Mouse (Mus musculus) brown adipose tissue, adult 24 weeks (tissue): ENCODE data around the gene Nenf. TPM values are rescaled to one million over a fixed set of nuclear protein-coding genes. Genes with fewer than 3 reads are reported as not detected.

ENCODE experiments used
- H3K27ac ChIP-seq: fragments of 200-500 bp; replicated peaks from 2 replicates; pipeline ENCODE4 v1.5.1; 2012; ENCODE audit warnings: low read depth, mild to moderate bottlenecking, low read length
- H3K4me1 ChIP-seq: fragments of 200-500 bp; 2 replicates; pipeline ENCODE4 v1.6.1; 2012; ENCODE audit warnings: low read length, mixed read lengths; ENCODE audit not compliant: control insufficient read depth, insufficient read depth, insufficient read length
- H3K4me3 ChIP-seq: fragments of 200-500 bp; 2 replicates; pipeline ENCODE4 v1.5.1; 2012; ENCODE audit warnings: low read depth, mild to moderate bottlenecking, low read length, moderate library complexity; ENCODE audit not compliant: insufficient read depth
- polyA plus RNA-seq: library from polyadenylated mRNA; stranded (reverse); fragments of >200 nt; gene quantifications from 2 replicates; pipeline ENCODE4 v1.2.4, GENCODE M21; 2012; ENCODE audit not compliant: missing spikeins, insufficient read depth, insufficient read length

The Nenf gene
- polyA plus RNA-seq, 1 experiment = 96.2 TPM

DNA sequence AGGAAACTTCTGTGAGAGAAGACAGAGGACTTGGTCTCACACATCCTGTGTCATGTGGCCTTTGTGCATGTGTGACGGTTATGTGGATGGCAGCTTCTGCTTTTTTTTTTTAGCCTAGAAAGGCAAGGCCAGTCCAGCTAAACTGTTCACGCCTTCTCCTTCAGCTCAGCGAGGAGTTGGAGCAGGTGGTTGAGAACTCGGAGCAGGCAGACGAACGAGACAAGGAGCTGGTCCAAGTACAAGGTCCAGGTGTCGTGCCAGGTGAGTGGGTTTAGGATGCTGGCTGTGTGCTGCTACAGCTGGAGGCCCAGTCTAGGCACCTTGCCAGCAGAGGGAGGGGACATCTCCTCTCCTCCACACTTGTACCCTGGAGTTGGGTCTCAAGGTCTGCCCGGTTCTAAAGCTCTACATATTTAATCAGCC, 10.0 kb upstream of the Nenf start:
- peak overlapping the region; percentile 15; the same call in 1 of the 2 replicates for H3K27ac ChIP-seq
- no peak overlapping the region for H3K4me3 ChIP-seq
- no peaks in the 10 kb centered on the region; the same call in 1 of the 2 replicates for H3K4me1 ChIP-seq

DNA sequence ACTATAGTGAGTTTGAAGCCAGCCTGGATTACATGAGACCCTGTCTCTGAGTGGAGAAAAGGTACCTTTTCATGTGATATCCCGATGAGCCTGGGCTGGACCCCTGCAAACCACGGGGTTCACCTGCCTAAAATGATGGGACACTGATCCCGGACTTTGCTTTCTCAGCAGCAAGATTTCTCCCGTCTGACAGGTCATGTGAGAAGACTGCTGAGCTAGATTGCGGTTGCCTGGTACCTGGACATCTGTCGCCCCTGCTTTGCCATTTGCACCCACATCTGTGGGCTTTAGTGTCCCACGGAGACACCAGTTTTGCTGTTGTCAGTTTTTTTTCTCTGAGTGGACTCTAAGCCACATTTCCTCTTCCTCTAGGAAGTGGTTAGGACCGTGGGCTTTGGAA, 9.3 kb upstream of the Nenf start:
- H3K4me3 ChIP-seq = 0 out of 2 replicates have a peak overlapping the region, but pooled peaks have one; percentile 2
- H3K27ac ChIP-seq = no peak overlapping the region
- no peaks in the 10 kb centered on the region; the same call in 1 of the 2 replicates for H3K4me1 ChIP-seq

- Histone ChIP-seq H3K27ac (no peak overlapping the region), H3K4me3 (peak overlapping the region; percentile 79), H3K4me1 (no peaks in the 10 kb centered on the region; the same call in 1 of the 2 replicates)
These were observed 8.4 kb upstream of the Nenf start for GRCm38 (mm10) chr1:191326233-191326882.

GRCm38 (mm10) chr1:191325726-191326232, 7.8 kb upstream of the Nenf start, which contains the start of gene Tmem206:
Gene Tmem206 (plus strand): TSS chr1:191325912.
- H3K4me1 ChIP-seq = no peaks in the 10 kb centered on the region; the same call in 1 of the 2 replicates
- peak within 1 kb of the TSS; percentile 79 for H3K4me3 ChIP-seq
- H3K27ac ChIP-seq = no peak within 1 kb of the TSS

DNA sequence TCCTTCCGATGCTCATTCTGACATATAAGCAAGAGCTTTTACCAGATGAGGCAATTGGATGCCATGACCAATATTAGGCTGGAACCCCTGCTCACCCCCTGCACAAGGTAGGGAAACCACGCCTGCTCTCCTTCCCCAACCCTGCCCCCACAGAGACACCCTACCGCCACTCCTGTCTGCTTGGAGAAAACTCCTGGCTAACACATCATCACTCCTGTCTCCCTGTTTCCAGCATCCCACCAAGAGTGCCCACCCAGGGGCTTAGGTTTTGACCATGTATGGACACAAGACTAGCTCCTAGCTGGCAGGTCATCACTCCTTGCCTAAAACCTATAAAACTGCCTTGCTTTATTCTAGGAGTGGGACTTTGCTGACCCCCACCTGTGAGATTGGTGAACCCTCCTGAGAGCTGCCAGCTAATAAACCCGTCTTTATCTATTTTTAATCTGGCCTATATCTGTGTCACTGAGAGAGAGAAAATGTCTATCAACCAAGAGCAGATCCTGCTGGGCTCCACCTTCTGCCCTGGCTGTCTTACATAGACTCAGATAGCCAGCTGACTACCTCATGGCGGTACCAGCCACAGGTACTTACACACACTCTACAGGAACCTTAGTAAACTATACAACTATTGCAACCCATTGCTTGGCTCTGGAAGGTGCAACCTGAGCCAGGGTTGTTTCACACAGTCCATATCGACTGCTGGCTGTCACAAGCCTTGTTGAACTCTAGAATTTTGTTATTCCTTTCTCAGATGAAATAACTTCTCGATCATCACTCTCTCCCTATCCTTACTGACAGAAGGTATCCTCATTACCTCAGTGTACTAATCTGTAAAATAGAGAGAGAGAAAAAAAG, 7.0 kb upstream of the Nenf start:
- Histone ChIP-seq H3K4me3 (no peak overlapping the region), H3K27ac (no peak overlapping the region), H3K4me1 (no peaks in the 10 kb centered on the region; the same call in 1 of the 2 replicates)

DNA sequence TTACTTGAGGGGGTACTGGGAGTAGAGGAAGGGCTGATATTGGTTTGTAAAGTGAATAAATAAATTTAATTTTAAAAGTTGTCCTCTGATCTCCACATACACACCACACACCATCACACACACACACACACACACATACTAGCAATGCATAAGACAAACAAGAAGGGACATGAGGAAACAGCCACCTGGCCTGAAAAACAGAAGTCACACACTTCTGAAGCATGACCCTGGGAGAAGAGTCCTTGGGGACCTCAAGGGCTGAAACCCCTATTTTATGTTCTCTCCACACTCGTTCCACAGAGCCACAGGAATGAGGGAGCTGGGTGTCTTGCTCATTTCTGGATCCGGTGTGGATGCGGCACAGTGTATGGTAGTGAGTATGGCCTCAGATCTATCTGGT, 5.4 kb upstream of the Nenf start:
- H3K4me3 ChIP-seq = no peak overlapping the region
- no peaks in the 10 kb centered on the region; the same call in 1 of the 2 replicates for H3K4me1 ChIP-seq
- H3K27ac ChIP-seq = no peak overlapping the region

- H3K4me1 ChIP-seq = peaks cover 6% of the 10 kb centered on the region; the same call in 1 of the 2 replicates
- no peak overlapping the region for H3K27ac ChIP-seq
- no peak overlapping the region for H3K4me3 ChIP-seq
These were observed 692 bp upstream of the Nenf start for GRCm38 (mm10) chr1:191318686-191319085.

DNA sequence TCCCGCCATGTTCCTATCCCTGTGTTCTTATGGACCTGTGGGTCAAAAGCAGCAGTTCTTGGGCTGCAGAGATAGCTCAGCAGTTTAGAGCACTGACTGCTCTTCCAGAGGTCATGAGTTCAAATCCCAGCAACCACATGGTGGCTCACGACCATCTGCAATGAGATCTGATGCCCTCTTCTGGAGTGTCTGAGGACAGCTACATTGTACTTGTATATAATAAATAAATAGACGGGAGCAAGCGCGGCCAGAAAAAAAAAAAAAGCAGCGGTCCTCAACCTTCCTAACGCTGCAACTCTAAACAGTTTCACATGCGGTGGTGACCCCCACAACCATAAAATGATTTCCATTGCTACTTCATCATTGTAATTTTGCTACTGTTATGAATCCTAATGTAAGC, 1.2 kb downstream of the Nenf start:
- no peak overlapping the region for H3K4me3 ChIP-seq
- peaks cover 9% of the 10 kb centered on the region; the same call in 1 of the 2 replicates for H3K4me1 ChIP-seq
- H3K27ac ChIP-seq = no peak overlapping the region

- H3K4me3 ChIP-seq = no peak overlapping the region
- peaks cover 9% of the 10 kb centered on the region; the same call in 1 of the 2 replicates for H3K4me1 ChIP-seq
- H3K27ac ChIP-seq = no peak overlapping the region
These were observed 4.1 kb downstream of the Nenf start for GRCm38 (mm10) chr1:191313926-191314325.

DNA sequence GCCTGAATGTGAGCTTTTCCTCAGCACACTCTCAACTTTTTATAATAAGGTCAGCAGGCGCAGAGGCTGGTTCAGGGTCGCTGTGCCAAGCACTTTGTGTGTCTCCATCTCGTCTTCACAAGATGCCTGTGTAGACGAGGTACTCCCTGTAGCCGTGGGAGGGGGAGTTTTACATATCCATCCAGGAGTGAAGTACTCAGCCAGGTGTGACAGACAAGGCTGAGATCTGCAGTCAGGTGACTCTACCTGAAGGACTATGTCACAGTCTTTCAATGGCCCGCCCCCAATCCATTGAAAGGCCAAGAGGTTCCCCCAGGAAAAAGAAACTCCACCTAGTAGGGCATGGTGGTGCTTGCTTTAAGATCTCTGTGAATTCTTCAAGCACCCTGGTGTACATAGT, 4.8 kb downstream of the Nenf start:
- Histone ChIP-seq H3K4me1 (peaks cover 9% of the 10 kb centered on the region; the same call in 1 of the 2 replicates), H3K4me3 (peak overlapping the region; percentile 68), H3K27ac (peak overlapping the region; percentile 50)

DNA sequence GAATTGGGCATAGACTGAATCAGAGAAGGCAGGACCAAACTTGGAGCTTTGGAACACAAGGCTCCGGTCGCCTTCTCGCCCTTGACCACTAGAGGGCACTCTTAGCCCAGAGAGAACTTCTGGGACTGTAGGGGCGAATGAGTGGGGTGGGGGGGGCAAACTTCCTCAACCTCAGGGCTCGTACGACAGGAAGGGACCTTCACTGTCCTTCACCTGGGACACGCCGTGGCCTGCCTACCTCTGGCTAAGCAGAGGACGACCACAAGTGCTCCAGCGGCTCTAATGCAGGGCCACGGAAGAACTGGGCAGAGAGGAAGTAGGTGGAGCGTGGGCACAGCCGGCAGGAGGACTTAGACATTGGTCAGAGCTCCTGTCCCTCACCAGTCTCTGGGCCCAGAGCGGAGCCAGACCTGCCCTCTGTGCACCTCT, 5.5 kb downstream of the Nenf start:
- Histone ChIP-seq H3K27ac (peak overlapping the region; percentile 84), H3K4me1 (peaks cover 9% of the 10 kb centered on the region; the same call in 1 of the 2 replicates), H3K4me3 (peak overlapping the region; percentile 68)

- Histone ChIP-seq H3K27ac (peak overlapping the region; percentile 32; the same call in 1 of the 2 replicates), H3K4me3 (no peak overlapping the region), H3K4me1 (peaks cover 6% of the 10 kb centered on the region; the same call in 1 of the 2 replicates)
These were observed 6.6 kb downstream of the Nenf start for GRCm38 (mm10) chr1:191311296-191311898.

DNA sequence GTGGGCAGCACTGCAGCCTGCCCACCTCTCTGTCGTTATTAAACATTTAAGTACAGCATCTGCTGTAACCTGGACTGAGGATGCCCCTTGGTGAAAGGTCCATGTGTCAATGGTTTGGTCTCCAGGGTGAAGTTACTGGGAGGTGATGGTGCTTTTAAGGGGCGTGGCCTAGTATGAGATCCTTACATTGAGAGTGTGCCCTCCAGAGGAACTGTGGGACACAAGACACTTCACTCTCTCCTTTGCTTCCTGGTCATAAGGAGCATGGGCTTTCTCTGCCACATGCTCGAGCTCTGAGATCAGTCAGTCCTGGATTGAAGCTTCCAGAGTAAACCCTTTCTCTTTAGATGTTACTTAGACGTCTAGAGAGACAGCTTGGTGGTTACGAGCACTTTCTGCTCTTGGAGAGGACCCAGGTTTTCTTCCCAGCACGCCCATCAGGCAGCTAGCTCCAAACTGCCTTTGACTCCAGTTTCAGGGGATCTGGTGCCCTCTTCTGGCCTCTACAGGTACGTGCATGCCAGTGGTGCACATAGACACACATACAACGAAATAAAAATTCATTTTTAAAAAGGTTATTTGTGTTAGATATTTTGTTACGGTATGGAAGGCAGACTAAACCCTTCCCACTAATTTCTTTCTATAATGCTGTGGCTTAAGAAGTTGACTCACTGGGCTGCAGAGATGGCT, 10.1 kb downstream of the Nenf start:
- no peak overlapping the region for H3K4me3 ChIP-seq
- H3K4me1 ChIP-seq = peaks cover 4% of the 10 kb centered on the region
- H3K27ac ChIP-seq = no peak overlapping the region

DNA sequence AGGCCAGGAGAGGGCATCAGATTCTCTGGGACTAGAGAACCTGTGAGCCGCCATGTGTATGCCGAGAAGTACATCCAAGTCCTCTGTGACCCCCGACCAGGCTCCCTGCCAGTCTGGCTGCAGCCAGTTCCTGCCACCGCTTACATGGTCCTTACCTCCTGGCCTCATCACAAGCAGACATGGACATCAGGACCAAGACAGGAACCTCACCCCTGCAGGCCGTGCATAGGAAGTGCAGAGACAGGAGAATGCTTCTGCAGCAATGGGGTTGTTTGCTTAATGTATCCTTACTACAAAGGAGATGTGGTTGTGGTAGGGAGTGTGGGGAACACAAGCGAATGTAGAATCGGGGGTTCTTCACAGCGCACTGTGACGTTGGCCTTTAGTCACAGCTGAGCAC, 11.7 kb downstream of the Nenf start:
- Histone ChIP-seq H3K4me3 (no peak overlapping the region), H3K27ac (no peak overlapping the region)

More for the DNA sequence above, 11.7 kb downstream of the Nenf start:
- peaks cover 4% of the 10 kb centered on the region for H3K4me1 ChIP-seq
